Mouse (Mus musculus) forebrain, embryonic 13.5 days (tissue): ENCODE data around the gene Apol9b. TPM values are rescaled to one million over a fixed set of nuclear protein-coding genes. Genes with fewer than 3 reads are reported as not detected.

Experiments used
- polyA plus RNA-seq: library from polyadenylated mRNA; unstranded; fragments of >200 nt; fragmentation: Nextera tagmentation; extraction: Ambion mirVana; gene quantifications from 2 replicates; pipeline ENCODE4 v1.2.1, GENCODE M21; 2015

Apol9b gene
- polyA plus RNA-seq, 1 experiment from 2014 or later, result not detected

Other genes starting within 250 kb of the Apol9b start
- not detected in 2 replicates for gene Apol11a, start 220.8 kb upstream of the Apol9b start, polyA plus RNA-seq
- not detected in 2 replicates for gene Apol7c, start 195.7 kb upstream of the Apol9b start, polyA plus RNA-seq
- not detected in 2 replicates for gene 1700025B11Rik, start 167.1 kb upstream of the Apol9b start, polyA plus RNA-seq
- gene Apol10b, start 132.9 kb upstream of the Apol9b start, polyA plus RNA-seq, result 0.09 TPM in 1 of 2 replicates, not detected in the other
- gene Gm36245, start 129.8 kb upstream of the Apol9b start, polyA plus RNA-seq, result not detected in 2 replicates
- 0.11 TPM in 1 of 2 replicates, not detected in the other for gene Apol11b, start 85.8 kb upstream of the Apol9b start, polyA plus RNA-seq
- gene Apol7e, start 30.2 kb upstream of the Apol9b start, polyA plus RNA-seq, result not detected in 2 replicates
- gene Apol8, start 28.0 kb downstream of the Apol9b start, polyA plus RNA-seq, result 0.08 TPM in 1 of 2 replicates, not detected in the other
- 13.4 and 14.4 TPM in 2 replicates for gene Myh9, start 113.1 kb downstream of the Apol9b start, polyA plus RNA-seq
- 234 and 249 TPM in 2 replicates for gene Txn2, start 200.0 kb downstream of the Apol9b start, polyA plus RNA-seq
- gene Foxred2, start 227.7 kb downstream of the Apol9b start, polyA plus RNA-seq, result 6.9 and 8.5 TPM in 2 replicates
- 200 and 207 TPM in 2 replicates for gene Eif3d, start 241.8 kb downstream of the Apol9b start, polyA plus RNA-seq